Mouse (Mus musculus) heart, adult 2 months (tissue): ENCODE measurements around the gene Inip. TPM values are rescaled to one million over a fixed set of nuclear protein-coding genes. Genes with fewer than 3 reads are reported as not detected.
A peak's percentile ranks its signal among the peaks of the same experiment; 100 is the strongest.

Experiments
- DNase-seq, 2 experiments: peaks; one replicate each; pipeline ENCODE4 v3.0.0; 2021
- H3K27ac ChIP-seq: fragments of 200-600 bp; 2 replicates; pipeline ENCODE4 v1.8.1; 2022
- H3K27me3 ChIP-seq: fragments of 200-500 bp; 2 replicates; pipeline ENCODE4 v1.6.1; 2012; ENCODE audit warnings: mild to moderate bottlenecking, low read length, inconsistent platforms, mixed read lengths; ENCODE audit not compliant: control insufficient read depth, insufficient read depth
- H3K36me3 ChIP-seq: fragments of 200-500 bp; 2 replicates; pipeline ENCODE4 v1.6.1; 2012; ENCODE audit warnings: low read length, inconsistent platforms; ENCODE audit not compliant: control insufficient read depth, insufficient read depth
- H3K4me1 ChIP-seq: fragments of 200-500 bp; 2 replicates; pipeline ENCODE4 v1.6.1; 2011; ENCODE audit warnings: low read length; ENCODE audit not compliant: control insufficient read depth, insufficient read depth
- H3K4me3 ChIP-seq: fragments of 200-600 bp; 2 replicates; pipeline ENCODE4 v1.8.1; 2022
- H3K79me2 ChIP-seq: fragments of 200-500 bp; replicated peaks from 2 replicates; pipeline ENCODE4 v1.6.1; 2012; ENCODE audit warnings: mild to moderate bottlenecking, inconsistent platforms, low read length, moderate library complexity, mixed read lengths; ENCODE audit not compliant: control insufficient read depth, insufficient read depth
- H3K9ac ChIP-seq: fragments of 200-500 bp; 2 replicates; pipeline ENCODE4 v1.6.1; 2012; ENCODE audit warnings: low read depth, mild to moderate bottlenecking, control low read depth, inconsistent platforms, low read length, mixed read lengths
- CTCF ChIP-seq: fragments of 200-600 bp; IDR thresholded peaks from 2 replicates; pipeline ENCODE4 v1.8.1; 2022; ENCODE audit warnings: antibody characterized with exemption, mild to moderate bottlenecking, moderate library complexity
- EP300 ChIP-seq: fragments of 200-500 bp; IDR thresholded peaks from 2 replicates; pipeline ENCODE4 v1.6.1; 2011; ENCODE audit warnings: low read depth, low read length, control low read depth; ENCODE audit not compliant: insufficient read depth
- POLR2A ChIP-seq: fragments of 200-500 bp; IDR thresholded peaks from 2 replicates; pipeline ENCODE4 v1.6.1; 2011; ENCODE audit warnings: mild to moderate bottlenecking, low read depth, low read length, control low read depth; ENCODE audit not compliant: insufficient read depth
- WGBS: fragments of 180-500 bp; shearing (Covaris S2); methylation state at CpG from one replicate; pipeline ENCODE4 v1.1.7; 2018; 5-methylcytosine and 5-hydroxymethylcytosine counted together
- intact Hi-C: fragments of 180-260 bp; cut with DNase I; formaldehyde crosslinking; loops from one replicate; pipeline ENCODE4 v1.15.1; 2025
- polyA plus RNA-seq: library from polyadenylated mRNA; depleted of rRNA; stranded (reverse); fragments of >200 nt; gene quantifications from 2 replicates; pipeline ENCODE4 v1.2.3, GENCODE M21; 2012
- total RNA-seq, 2 experiments: library from RNA; stranded (reverse); gene quantifications; 2 replicates each; pipeline ENCODE4 v1.2.3; 2021

The Inip gene
- total and polyA plus RNA-seq, 3 experiments = 6.2 to 9.8 (median 9.7) TPM

GRCm38 (mm10) chr4:59789015-59789414 lies 12.4 kb downstream of the Inip start:
- no peaks in the 10 kb centered on the region for H3K27me3 ChIP-seq
- H3K27ac ChIP-seq = no peak overlapping the region
- H3K4me3 ChIP-seq = no peak overlapping the region
- no peak overlapping the region for H3K9ac ChIP-seq
- TF ChIP-seq CTCF (no peak), EP300 (no peak), POLR2A (no peak)
- H3K36me3 ChIP-seq = no peaks in the 10 kb centered on the region
- no peaks in the 10 kb centered on the region for H3K4me1 ChIP-seq
- intact Hi-C loops = loop anchor here (10.0 kb wide), 1 partner anchor 874 kb away; the partner anchor contains the start of gene Ecpas
- no peaks in the 10 kb centered on the region for H3K79me2 ChIP-seq
- no peak for DNase-seq

DNA sequence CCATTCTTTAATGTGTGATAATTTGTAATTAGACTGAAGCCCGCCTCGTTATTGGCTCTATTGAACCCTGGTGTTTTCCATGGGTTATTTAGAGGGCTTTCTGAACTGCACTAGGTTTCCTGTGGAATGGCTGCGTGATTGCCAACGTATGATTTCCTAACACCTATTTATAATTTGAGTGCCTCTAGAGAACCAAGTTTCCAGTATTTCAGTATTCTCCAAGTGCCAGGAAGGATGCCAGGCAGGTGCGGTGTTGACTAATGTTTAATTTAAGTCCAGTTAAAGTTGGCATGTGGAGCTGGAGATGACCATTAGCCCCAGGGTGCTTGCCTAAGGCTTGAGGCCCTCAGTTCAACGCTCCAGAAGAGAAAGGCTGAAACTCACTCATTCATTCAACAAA lies 14.3 kb downstream of the Inip start:
- TF ChIP-seq EP300 (no peak), CTCF (no peak), POLR2A (no peak)
- no peak overlapping the region for H3K9ac ChIP-seq
- H3K27ac ChIP-seq = no peak overlapping the region
- H3K4me3 ChIP-seq = no peak overlapping the region
- DNase-seq = no peak
- no peaks in the 10 kb centered on the region; the same call in 1 of the 2 replicates for H3K79me2 ChIP-seq
- 58% methylated on average over 6 of the region's 6 CpGs for WGBS
- no peaks in the 10 kb centered on the region for H3K4me1 ChIP-seq
- intact Hi-C loops = loop anchor here (10.0 kb wide), 1 partner anchor 872 kb away; the partner anchor contains the start of gene Ecpas
- no peaks in the 10 kb centered on the region for H3K36me3 ChIP-seq
- no peaks in the 10 kb centered on the region for H3K27me3 ChIP-seq

DNA sequence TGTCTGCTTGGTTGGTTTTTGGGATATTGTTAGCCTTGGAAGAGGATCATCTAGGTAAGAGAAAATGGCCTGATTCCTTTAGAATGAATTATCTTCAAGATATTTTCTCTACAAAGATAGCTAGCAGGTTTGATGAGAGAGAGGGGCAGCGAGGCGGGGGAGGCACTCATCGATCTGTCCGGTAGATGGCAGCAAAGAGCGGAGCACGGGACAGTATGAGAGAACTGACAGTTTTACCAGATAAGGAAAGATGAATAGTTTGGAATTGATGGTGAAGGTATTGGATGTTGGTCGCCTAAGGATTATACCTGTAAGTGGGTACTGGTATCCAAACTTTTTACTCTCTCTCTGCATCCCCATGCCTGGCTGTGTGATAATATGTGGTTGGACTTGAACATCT lies 14.7 kb downstream of the Inip start:
- WGBS = under 1% methylated on average over 7 of the region's 7 CpGs
- no peaks in the 10 kb centered on the region for H3K36me3 ChIP-seq
- no peaks in the 10 kb centered on the region for H3K27me3 ChIP-seq
- intact Hi-C loops = loop anchor here (1.0 to 10.0 kb wide), 3 partner anchors 64 to 872 kb away; partner anchors contain the start of gene Ecpas
- no peak overlapping the region for H3K9ac ChIP-seq
- peak; percentile 70 to 86 for DNase-seq
- no peaks in the 10 kb centered on the region for H3K4me1 ChIP-seq
- peak; percentile 80; the same call in 1 of the 2 replicates for TF ChIP-seq EP300
- TF ChIP-seq CTCF = peak; percentile 96
- no peak for TF ChIP-seq POLR2A
- H3K4me3 ChIP-seq = no peak overlapping the region
- H3K27ac ChIP-seq = no peak overlapping the region
- no peaks in the 10 kb centered on the region; the same call in 1 of the 2 replicates for H3K79me2 ChIP-seq

DNA sequence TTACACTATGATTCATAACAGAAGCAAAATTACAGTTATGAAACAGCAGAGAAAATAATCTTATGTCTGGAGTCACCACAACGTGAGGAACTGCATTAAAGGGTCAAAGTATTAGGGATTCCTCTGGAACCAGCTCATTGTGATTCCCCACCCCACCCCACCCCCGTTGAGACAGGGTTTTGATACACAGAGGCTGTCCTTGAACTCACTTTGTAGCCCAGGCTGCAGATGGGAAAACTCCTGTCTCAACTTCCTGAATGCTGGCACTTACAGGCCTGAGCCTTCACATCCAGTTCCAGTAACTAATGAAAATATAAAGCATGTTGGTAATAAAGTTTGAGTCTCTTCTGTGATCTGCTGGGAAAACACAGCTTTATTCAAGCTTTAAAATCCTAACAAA lies 16.0 kb downstream of the Inip start:
- H3K36me3 ChIP-seq = no peaks in the 10 kb centered on the region
- intact Hi-C loops = loop anchor here (10.0 kb wide), 1 partner anchor 871 kb away; the partner anchor contains the start of gene Ecpas
- no peak for TF ChIP-seq EP300
- no peak for TF ChIP-seq POLR2A
- no peak for TF ChIP-seq CTCF
- H3K27ac ChIP-seq = no peak overlapping the region
- no peak for DNase-seq
- H3K27me3 ChIP-seq = no peaks in the 10 kb centered on the region
- WGBS = 27% methylated on average over 2 of the region's 2 CpGs
- no peaks in the 10 kb centered on the region; the same call in 1 of the 2 replicates for H3K79me2 ChIP-seq
- no peaks in the 10 kb centered on the region for H3K4me1 ChIP-seq
- no peak overlapping the region for H3K9ac ChIP-seq
- no peak overlapping the region for H3K4me3 ChIP-seq

DNA sequence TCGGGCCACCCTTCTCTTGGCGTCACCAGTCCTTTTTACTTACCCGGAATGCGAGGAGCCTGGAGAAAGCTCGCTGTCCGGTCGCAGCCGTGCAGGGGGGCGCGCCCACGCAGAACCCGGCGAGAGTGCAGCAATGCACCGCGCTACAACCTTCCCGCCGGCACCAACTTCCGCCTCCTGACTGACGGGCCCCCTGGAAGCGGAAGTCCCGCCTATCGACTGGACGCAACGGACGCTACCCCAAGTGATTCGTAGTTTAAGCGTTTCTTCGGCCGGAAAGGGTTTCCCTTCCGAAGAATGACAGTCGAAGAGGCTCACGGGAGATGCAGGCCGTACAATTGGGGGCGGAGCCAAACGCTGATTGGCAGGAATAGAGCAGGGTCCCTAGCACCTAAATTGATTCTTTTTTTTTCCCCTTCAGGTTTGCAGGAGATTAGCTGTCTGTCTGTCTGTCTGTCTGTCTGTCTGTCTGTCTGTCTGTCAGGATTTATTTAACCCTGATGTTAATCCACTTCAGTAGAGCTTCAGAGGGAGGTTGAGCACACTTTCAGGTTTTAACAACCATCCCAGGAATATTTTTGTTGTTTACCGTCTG lies 17.6 kb downstream of the Inip start:
- DNase-seq = peak; percentile 95 to 97
- H3K9ac ChIP-seq = peak overlapping the region; percentile 77
- no peaks in the 10 kb centered on the region for H3K4me1 ChIP-seq
- H3K4me3 ChIP-seq = peak overlapping the region; percentile 74
- intact Hi-C loops = loop anchor here (1.0 to 10.0 kb wide), 4 partner anchors 22 to 869 kb away; partner anchors contain the start of genes E130308A19Rik, Ecpas and Snx30
- no peaks in the 10 kb centered on the region for H3K36me3 ChIP-seq
- TF ChIP-seq CTCF = no peak
- peak; percentile 60; the same call in 1 of the 2 replicates for TF ChIP-seq EP300
- peak; percentile 55 for TF ChIP-seq POLR2A
- H3K79me2 ChIP-seq = peaks cover 2% of the 10 kb centered on the region
- peak overlapping the region; percentile 72 for H3K27ac ChIP-seq
- H3K27me3 ChIP-seq = no peaks in the 10 kb centered on the region
- under 1% methylated on average over 36 of the region's 36 CpGs for WGBS

DNA sequence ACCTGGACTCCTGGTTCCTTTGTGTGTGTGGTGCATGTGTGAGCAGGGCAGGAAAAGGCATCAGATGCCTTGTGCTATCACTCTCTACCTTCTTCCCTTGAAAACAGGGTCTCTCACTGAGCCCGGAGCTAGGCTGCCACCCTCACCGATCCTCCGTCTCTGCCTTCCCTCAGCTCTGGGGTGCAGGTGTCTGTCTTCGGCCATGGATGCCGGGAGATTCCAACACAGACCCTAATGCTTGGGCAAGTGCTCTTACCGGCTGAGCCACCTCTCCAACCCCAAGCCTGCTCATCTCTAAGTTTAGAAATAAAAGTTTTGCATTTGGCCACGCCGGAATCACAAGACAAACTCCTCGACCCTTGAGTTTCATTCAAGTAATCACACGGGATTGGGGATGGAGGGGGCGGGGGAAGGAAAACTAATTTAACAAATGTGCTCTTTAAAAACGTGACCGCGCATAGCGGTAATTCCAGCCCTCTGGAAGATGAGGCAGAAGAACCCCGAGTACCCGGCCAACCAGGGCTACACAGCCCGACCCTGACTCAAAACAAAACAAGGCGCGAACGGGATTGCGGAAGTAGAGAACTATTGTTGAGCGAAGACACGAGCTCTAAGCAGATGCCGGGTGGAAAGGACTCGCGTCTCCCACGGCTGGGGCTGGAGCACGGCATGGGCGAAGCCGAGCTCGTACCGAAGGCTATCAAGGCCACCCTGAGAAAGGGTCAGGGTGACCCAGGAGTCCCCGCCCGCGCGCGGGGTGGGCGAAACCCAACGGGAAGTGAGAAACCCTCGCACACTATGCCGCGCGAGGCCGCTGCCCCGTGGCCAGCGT lies 18.3 kb downstream of the Inip start:
- peak overlapping the region; percentile 74 for H3K4me3 ChIP-seq
- H3K36me3 ChIP-seq = peaks cover 5% of the 10 kb centered on the region
- DNase-seq = no peak
- no peaks in the 10 kb centered on the region for H3K4me1 ChIP-seq
- H3K79me2 ChIP-seq = peaks cover 2% of the 10 kb centered on the region
- H3K27me3 ChIP-seq = no peaks in the 10 kb centered on the region
- H3K27ac ChIP-seq = peak overlapping the region; percentile 72
- H3K9ac ChIP-seq = peak overlapping the region; percentile 77
- TF ChIP-seq POLR2A = no peak
- no peak for TF ChIP-seq EP300
- no peak for TF ChIP-seq CTCF
- intact Hi-C loops = loop anchor here (1.0 to 10.0 kb wide), 4 partner anchors 22 to 868 kb away; partner anchors contain the start of genes E130308A19Rik, Ecpas and Snx30
- WGBS = under 1% methylated on average over 47 of the region's 47 CpGs
